ENCODE assay signal across 21 mouse cellular contexts in the genomic region with DNA sequence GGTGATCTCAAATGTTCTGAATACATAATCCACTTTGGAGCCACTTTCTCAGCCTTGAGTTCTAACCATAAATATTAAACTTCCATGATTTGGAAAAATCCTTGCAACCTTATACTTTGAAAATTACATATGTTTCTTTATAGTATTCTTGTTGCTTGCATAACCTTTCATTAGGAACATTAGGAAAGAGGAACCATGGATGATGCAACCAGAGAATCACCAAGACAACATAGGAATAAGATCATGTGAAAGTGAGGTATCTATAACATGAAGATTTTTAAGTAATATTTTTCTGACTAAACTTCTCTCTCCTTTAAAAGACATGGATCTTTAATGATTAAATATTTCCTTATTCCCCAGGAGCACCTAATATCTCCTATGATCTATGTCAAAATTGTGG.
"Had no signal": no experiment of that assay in that cellular context is flagged by ENCODE, and none has a peak within 500 bp of the region (broad histone marks: within the 10 kb centered on the region; RNA-seq: fewer than 3 reads in every experiment).

No protein-coding gene starts in this region.

- ATAC-seq: intestine, embryonic 15.5 days; lung, postnatal 0 days; midbrain, embryonic 13.5 days; midbrain, embryonic 16.5 days had no signal

- H3K4me1 ChIP-seq: intestine, embryonic 15.5 days; kidney, embryonic 15.5 days; limb, embryonic 12.5 days; limb, embryonic 15.5 days; liver, embryonic 13.5 days; megakaryocyte, embryonic 14.5 days; midbrain, embryonic 10.5 days had no signal

- H3K9ac ChIP-seq: intestine, embryonic 15.5 days; kidney, embryonic 15.5 days; limb, embryonic 12.5 days; limb, embryonic 15.5 days; liver, embryonic 13.5 days; lung, embryonic 14.5 days; midbrain, embryonic 13.5 days had no signal

- H3K27ac ChIP-seq: intestine, embryonic 15.5 days; kidney, embryonic 15.5 days; limb, embryonic 12.5 days; limb, embryonic 15.5 days; liver, embryonic 13.5 days; midbrain, embryonic 10.5 days; midbrain, embryonic 13.5 days; stomach, postnatal 0 days had no signal

- H3K27me3 ChIP-seq: intestine, embryonic 15.5 days; kidney, embryonic 15.5 days; limb, embryonic 12.5 days; limb, embryonic 15.5 days; liver, embryonic 13.5 days; megakaryocyte, embryonic 14.5 days; midbrain, embryonic 13.5 days had no signal

- H3K4me3 ChIP-seq: intestine, embryonic 15.5 days; kidney, embryonic 15.5 days; limb, embryonic 12.5 days; limb, embryonic 15.5 days; liver, embryonic 13.5 days; megakaryocyte, embryonic 14.5 days; midbrain, embryonic 10.5 days; midbrain, embryonic 13.5 days had no signal

- H3K36me3 ChIP-seq: intestine, embryonic 15.5 days; kidney, embryonic 15.5 days; limb, embryonic 12.5 days; limb, embryonic 15.5 days; liver, embryonic 13.5 days; midbrain, embryonic 10.5 days; midbrain, embryonic 13.5 days had no signal

- DNase-seq: kidney, adult 11 months; kidney, adult 8-10 months; kidney, postnatal 10 days; kidney, postnatal 36 days; left cerebral cortex, postnatal 4 days; liver, embryonic 13.5 days; lung, embryonic 14.5 days; right cerebral cortex, postnatal 14 days; right cerebral cortex, postnatal 4 days; thymus, adult 2 months; thymus, postnatal 25 days had no signal

- H3K9me3 ChIP-seq: intestine, embryonic 15.5 days; kidney, embryonic 15.5 days; limb, embryonic 12.5 days; limb, embryonic 15.5 days; liver, embryonic 13.5 days; megakaryocyte, embryonic 14.5 days; midbrain, embryonic 10.5 days; midbrain, embryonic 13.5 days had no signal

- H3K4me2 ChIP-seq: intestine, embryonic 15.5 days; kidney, embryonic 15.5 days; limb, embryonic 12.5 days; limb, embryonic 15.5 days; liver, embryonic 13.5 days; lung, embryonic 14.5 days; midbrain, embryonic 13.5 days had no signal
